Mouse (Mus musculus) erythroblast, embryonic 14.5 days (primary cell): ENCODE data around the gene Gpr171.

Source experiments
- GATA1 ChIP-seq: IDR thresholded peaks from 2 replicates; pipeline ENCODE4 v1.6.1; 2012; ENCODE audit warnings: low read length, inconsistent platforms, mixed read lengths
- TAL1 ChIP-seq: IDR thresholded peaks from 3 replicates; pipeline ENCODE4 v1.6.1; 2012; ENCODE audit warnings: low read length, inconsistent platforms, mixed read lengths

DNA sequence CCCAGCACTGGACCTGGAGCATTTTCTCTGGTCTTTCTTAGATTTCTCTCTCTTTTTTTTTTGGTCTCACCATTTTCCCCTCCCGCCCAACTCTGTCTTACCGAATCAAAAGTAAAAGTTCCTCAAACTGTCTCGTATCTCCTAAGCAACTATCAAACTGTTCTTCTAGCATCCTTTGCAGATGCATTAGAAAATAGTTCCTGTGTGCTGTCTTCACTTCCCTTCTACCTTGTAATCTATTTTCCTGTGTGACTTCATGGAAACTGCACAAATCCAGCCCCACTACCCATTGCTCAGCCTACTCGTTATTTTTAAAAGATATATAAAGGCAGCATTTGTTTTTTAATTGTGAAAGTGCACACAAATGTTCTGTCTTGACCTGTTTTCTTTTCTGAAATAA, 30.3 kb upstream of the Gpr171 start:
- TF ChIP-seq GATA1 (no peak), TAL1 (no peak)
